Mouse (Mus musculus) midbrain, embryonic 12.5 days (tissue): ENCODE data around the gene Irak3. TPM values are rescaled to one million over a fixed set of nuclear protein-coding genes. Genes with fewer than 3 reads are reported as not detected.
"Not testable (repeated sequence)": the region's sequence is repeated elsewhere in the genome, so short reads cannot be mapped to it uniquely, and the experiment has no call there.

Source experiments
- ATAC-seq: fragments of 200-750 bp; cut with Nextera tagmentation; 2 replicates; pipeline ENCODE4 v1.8.0; 2017; ENCODE audit warnings: low read depth, moderate TSS enrichment, moderate library complexity; ENCODE audit not compliant: low FRiP score
- H3K27ac ChIP-seq: fragments of 300-500 bp; sonication (generic); replicated peaks from 2 replicates; pipeline ENCODE4 v1.5.1; 2016; ENCODE audit warnings: mild to moderate bottlenecking
- H3K27me3 ChIP-seq: fragments of 300-500 bp; sonication (generic); 2 replicates; pipeline ENCODE4 v1.6.1; 2016; ENCODE audit warnings: mild to moderate bottlenecking
- H3K36me3 ChIP-seq: fragments of 300-500 bp; sonication (generic); 2 replicates; pipeline ENCODE4 v1.6.1; 2016
- H3K4me1 ChIP-seq: fragments of 300-500 bp; sonication (generic); 2 replicates; pipeline ENCODE4 v1.6.1; 2016
- H3K4me2 ChIP-seq: fragments of 300-500 bp; sonication (generic); replicated peaks from 2 replicates; pipeline ENCODE4 v1.6.1; 2016; ENCODE audit warnings: mild to moderate bottlenecking, moderate library complexity
- H3K4me3 ChIP-seq: fragments of 300-500 bp; sonication (generic); 2 replicates; pipeline ENCODE4 v1.5.1; 2016; ENCODE audit warnings: mild to moderate bottlenecking
- H3K9ac ChIP-seq: fragments of 300-500 bp; sonication (generic); replicated peaks from 2 replicates; pipeline ENCODE4 v1.6.1; 2016; ENCODE audit warnings: mild to moderate bottlenecking, moderate library complexity
- H3K9me3 ChIP-seq: fragments of 300-500 bp; sonication (generic); 2 replicates; pipeline ENCODE4 v1.6.1; 2016; ENCODE audit warnings: mild to moderate bottlenecking
- WGBS: fragments of 180-500 bp; shearing (Covaris S2); methylation state at CpG from one replicate; pipeline ENCODE4 v1.1.7; 2016; 5-methylcytosine and 5-hydroxymethylcytosine counted together
- polyA plus RNA-seq: library from polyadenylated mRNA; unstranded; fragments of >200 nt; fragmentation: Nextera tagmentation; extraction: Ambion mirVana; gene quantifications from 2 replicates; pipeline ENCODE4 v1.2.1, GENCODE M21; 2016

Irak3 gene
- polyA plus RNA-seq, 1 experiment from 2014 or later: 0.40 TPM

GRCm38 (mm10) chr10:120140193-120140592, 61.7 kb downstream of the Irak3 start:
- Histone ChIP-seq H3K4me1 (no peaks in the 10 kb centered on the region), H3K9me3 (peaks cover 17% of the 10 kb centered on the region; the same call in 1 of the 2 replicates), H3K4me2 (no peak overlapping the region), H3K27me3 (no peaks in the 10 kb centered on the region), H3K36me3 (no peaks in the 10 kb centered on the region), H3K9ac (no peak overlapping the region), H3K4me3 (no peak overlapping the region), H3K27ac (no peak overlapping the region)
- no peak for ATAC-seq
- 80% methylated on average over 4 of the region's 4 CpGs for WGBS

- Histone ChIP-seq H3K4me3 (no peak overlapping the region), H3K9ac (no peak overlapping the region), H3K4me2 (no peak overlapping the region), H3K27ac (no peak overlapping the region), H3K27me3 (no peaks in the 10 kb centered on the region), H3K9me3 (no peaks in the 10 kb centered on the region), H3K4me1 (no peaks in the 10 kb centered on the region), H3K36me3 (no peaks in the 10 kb centered on the region)
- no peak for ATAC-seq
- WGBS: 90% methylated on average over 12 of the region's 12 CpGs
These were observed 65.8 kb downstream of the Irak3 start for GRCm38 (mm10) chr10:120136020-120136562.

GRCm38 (mm10) chr10:120133697-120134096, 68.2 kb downstream of the Irak3 start:
- H3K27ac ChIP-seq: no peak overlapping the region
- no peaks in the 10 kb centered on the region for H3K36me3 ChIP-seq
- H3K4me1 ChIP-seq: no peaks in the 10 kb centered on the region
- H3K4me3 ChIP-seq: no peak overlapping the region
- no peak for ATAC-seq
- no peaks in the 10 kb centered on the region for H3K27me3 ChIP-seq
- H3K4me2 ChIP-seq: no peak overlapping the region
- H3K9ac ChIP-seq: no peak overlapping the region
- 82% methylated on average over 11 of the region's 11 CpGs for WGBS
- H3K9me3 ChIP-seq: no peaks in the 10 kb centered on the region

- no peak overlapping the region for H3K27ac ChIP-seq
- H3K4me3 ChIP-seq: no peak overlapping the region
- no peaks in the 10 kb centered on the region for H3K4me1 ChIP-seq
- no peak overlapping the region for H3K4me2 ChIP-seq
- H3K9ac ChIP-seq: no peak overlapping the region
- peaks cover 6% of the 10 kb centered on the region; the same call in 1 of the 2 replicates for H3K27me3 ChIP-seq
- no peaks in the 10 kb centered on the region for H3K9me3 ChIP-seq
- H3K36me3 ChIP-seq: no peaks in the 10 kb centered on the region
- WGBS: 67% methylated on average over 16 of the region's 16 CpGs
- no peak for ATAC-seq
These were observed 71.3 kb downstream of the Irak3 start for GRCm38 (mm10) chr10:120130621-120131020.

GRCm38 (mm10) chr10:120128601-120129277, 73.2 kb downstream of the Irak3 start:
- no peak overlapping the region for H3K4me3 ChIP-seq
- peaks cover 6% of the 10 kb centered on the region; the same call in 1 of the 2 replicates for H3K27me3 ChIP-seq
- H3K27ac ChIP-seq: no peak overlapping the region
- ATAC-seq: no peak
- H3K9ac ChIP-seq: no peak overlapping the region
- H3K9me3 ChIP-seq: no peaks in the 10 kb centered on the region
- WGBS: 51% methylated on average over 13 of the region's 13 CpGs
- H3K4me2 ChIP-seq: no peak overlapping the region
- no peaks in the 10 kb centered on the region for H3K36me3 ChIP-seq
- H3K4me1 ChIP-seq: no peaks in the 10 kb centered on the region

- Histone ChIP-seq H3K9ac (no peak overlapping the region), H3K9me3 (no peaks in the 10 kb centered on the region), H3K27me3 (peaks cover 6% of the 10 kb centered on the region; the same call in 1 of the 2 replicates), H3K27ac (no peak overlapping the region), H3K36me3 (no peaks in the 10 kb centered on the region), H3K4me3 (no peak overlapping the region), H3K4me2 (no peak overlapping the region), H3K4me1 (no peaks in the 10 kb centered on the region)
- WGBS: 83% methylated on average over 10 of the region's 10 CpGs
- ATAC-seq: no peak
These were observed 76.5 kb downstream of the Irak3 start for GRCm38 (mm10) chr10:120125465-120125857.

GRCm38 (mm10) chr10:120124801-120125464, 77.0 kb downstream of the Irak3 start:
- Histone ChIP-seq H3K27ac (no peak overlapping the region), H3K36me3 (no peaks in the 10 kb centered on the region), H3K9ac (no peak overlapping the region), H3K4me2 (no peak overlapping the region), H3K4me3 (no peak overlapping the region), H3K9me3 (0 out of 2 replicates have a peak, but pooled peaks cover 2% of the 10 kb centered on the region), H3K4me1 (no peaks in the 10 kb centered on the region), H3K27me3 (peaks cover 6% of the 10 kb centered on the region; the same call in 1 of the 2 replicates)
- WGBS: 54% methylated on average over 7 of the region's 7 CpGs
- no peak; the same call in 1 of the 2 replicates for ATAC-seq

- Histone ChIP-seq H3K27me3 (peaks cover 6% of the 10 kb centered on the region; the same call in 1 of the 2 replicates), H3K4me1 (no peaks in the 10 kb centered on the region), H3K4me3 (no peak overlapping the region), H3K9ac (no peak overlapping the region), H3K27ac (no peak overlapping the region), H3K9me3 (0 out of 2 replicates have a peak, but pooled peaks cover 3% of the 10 kb centered on the region), H3K4me2 (no peak overlapping the region), H3K36me3 (no peaks in the 10 kb centered on the region)
- WGBS: 89% methylated on average over 3 of the region's 3 CpGs
- ATAC-seq: no peak
These were observed 78.2 kb downstream of the Irak3 start for GRCm38 (mm10) chr10:120123721-120124120.

- 96% methylated on average over 1 of the region's 1 CpGs for WGBS
- H3K36me3 ChIP-seq: no peaks in the 10 kb centered on the region
- peaks cover 9% of the 10 kb centered on the region for H3K4me1 ChIP-seq
- H3K4me3 ChIP-seq: no peak overlapping the region
- no peak overlapping the region for H3K4me2 ChIP-seq
- H3K9me3 ChIP-seq: 0 out of 2 replicates have a peak, but pooled peaks cover 3% of the 10 kb centered on the region
- ATAC-seq: no peak
- no peak overlapping the region for H3K27ac ChIP-seq
- no peak overlapping the region for H3K9ac ChIP-seq
- 0 out of 2 replicates have a peak, but pooled peaks cover 6% of the 10 kb centered on the region for H3K27me3 ChIP-seq
These were observed 86.7 kb downstream of the Irak3 start for GRCm38 (mm10) chr10:120115249-120115648.

GRCm38 (mm10) chr10:120114493-120114892, 87.4 kb downstream of the Irak3 start:
- H3K27me3 ChIP-seq: 0 out of 2 replicates have a peak, but pooled peaks cover 6% of the 10 kb centered on the region
- H3K36me3 ChIP-seq: no peaks in the 10 kb centered on the region
- H3K9me3 ChIP-seq: no peaks in the 10 kb centered on the region
- H3K4me3 ChIP-seq: no peak overlapping the region
- H3K4me1 ChIP-seq: peaks cover 9% of the 10 kb centered on the region
- no peak overlapping the region for H3K4me2 ChIP-seq
- H3K9ac ChIP-seq: no peak overlapping the region
- 40% methylated on average over 7 of the region's 7 CpGs for WGBS
- ATAC-seq: no peak
- no peak overlapping the region for H3K27ac ChIP-seq

- WGBS: 79% methylated on average over 6 of the region's 6 CpGs
- Histone ChIP-seq H3K27me3 (0 out of 2 replicates have a peak, but pooled peaks cover 6% of the 10 kb centered on the region), H3K9ac (no peak overlapping the region), H3K27ac (no peak overlapping the region), H3K4me3 (no peak overlapping the region), H3K9me3 (no peaks in the 10 kb centered on the region), H3K4me1 (peaks cover 9% of the 10 kb centered on the region), H3K4me2 (no peak overlapping the region), H3K36me3 (no peaks in the 10 kb centered on the region)
- ATAC-seq: no peak
These were observed 88.0 kb downstream of the Irak3 start for GRCm38 (mm10) chr10:120113980-120114379.

GRCm38 (mm10) chr10:120113482-120113881, 88.4 kb downstream of the Irak3 start:
- H3K9me3 ChIP-seq, H3K4me1 ChIP-seq, H3K27ac ChIP-seq, H3K9ac ChIP-seq, H3K27me3 ChIP-seq, ATAC-seq, H3K36me3 ChIP-seq: not testable (repeated sequence)
- peak overlapping the region; percentile 76 for H3K4me3 ChIP-seq
- WGBS: 76% methylated on average over 9 of the region's 9 CpGs
- peak overlapping the region; percentile 84 for H3K4me2 ChIP-seq
